Mouse (Mus musculus) embryonic facial prominence, embryonic 11.5 days (tissue): ENCODE results near the gene Gm20219. TPM values are rescaled to one million over a fixed set of nuclear protein-coding genes. Genes with fewer than 3 reads are reported as not detected.
A peak's percentile ranks its signal among the peaks of the same experiment; 100 is the strongest.

Source experiments
- ATAC-seq: fragments of 200-750 bp; cut with Nextera tagmentation; replicated peaks from 2 replicates; pipeline ENCODE4 v1.8.0; 2017; ENCODE audit warnings: low read depth; ENCODE audit not compliant: insufficient number of reproducible peaks, low FRiP score, low TSS enrichment
- DNase-seq: peaks from one replicate; pipeline ENCODE4 v3.0.0-alpha.2; 2015; ENCODE audit warnings: low spot score
- H3K27ac ChIP-seq: fragments of 300-500 bp; sonication (generic); replicated peaks from 2 replicates; pipeline ENCODE4 v1.5.1; 2014; ENCODE audit warnings: mild to moderate bottlenecking, low read depth, low read length, control low read depth
- H3K27me3 ChIP-seq: fragments of 300-500 bp; sonication (generic); 2 replicates; pipeline ENCODE4 v1.6.1; 2014; ENCODE audit warnings: mild to moderate bottlenecking, low read length, moderate library complexity, mixed read lengths; ENCODE audit not compliant: control insufficient read depth, insufficient read depth
- H3K36me3 ChIP-seq: fragments of 300-500 bp; sonication (generic); replicated peaks from 2 replicates; pipeline ENCODE4 v1.6.1; 2014; ENCODE audit warnings: low read depth, mild to moderate bottlenecking, low read length, moderate library complexity, mixed read lengths; ENCODE audit not compliant: control insufficient read depth, insufficient read depth
- H3K4me1 ChIP-seq: fragments of 300-500 bp; sonication (generic); 2 replicates; pipeline ENCODE4 v1.6.1; 2014; ENCODE audit warnings: low read length, mixed read lengths; ENCODE audit not compliant: control insufficient read depth, insufficient read depth
- H3K4me2 ChIP-seq: fragments of 300-500 bp; sonication (generic); 2 replicates; pipeline ENCODE4 v1.6.1; 2014; ENCODE audit warnings: low read depth, mild to moderate bottlenecking, control low read depth, low read length, moderate library complexity
- H3K4me3 ChIP-seq: fragments of 300-500 bp; sonication (generic); 2 replicates; pipeline ENCODE4 v1.5.1; 2014; ENCODE audit warnings: low read depth, low read length, control low read depth
- H3K9ac ChIP-seq: fragments of 300-500 bp; sonication (generic); replicated peaks from 2 replicates; pipeline ENCODE4 v1.6.1; 2014; ENCODE audit warnings: mild to moderate bottlenecking, control low read depth, low read length
- H3K9me3 ChIP-seq: fragments of 300-500 bp; sonication (generic); replicated peaks from 2 replicates; pipeline ENCODE4 v1.6.1; 2016; ENCODE audit warnings: mild to moderate bottlenecking, low read length, inconsistent platforms, mixed read lengths; ENCODE audit not compliant: control insufficient read depth
- WGBS: fragments of 180-500 bp; shearing (Covaris S2); extraction: QIAGEN DNeasy Blood & Tissue Kit; methylation state at CpG from one replicate; pipeline ENCODE4 v1.1.7; 2014; 5-methylcytosine and 5-hydroxymethylcytosine counted together
- polyA plus RNA-seq: library from polyadenylated mRNA; unstranded; fragments of >200 nt; fragmentation: Nextera tagmentation; extraction: Ambion mirVana; gene quantifications from 2 replicates; pipeline ENCODE4 v1.2.1, GENCODE M21; 2014

Gene Gm20219
- polyA plus RNA-seq, 1 experiment from 2014 or later: 0.70 TPM

DNA sequence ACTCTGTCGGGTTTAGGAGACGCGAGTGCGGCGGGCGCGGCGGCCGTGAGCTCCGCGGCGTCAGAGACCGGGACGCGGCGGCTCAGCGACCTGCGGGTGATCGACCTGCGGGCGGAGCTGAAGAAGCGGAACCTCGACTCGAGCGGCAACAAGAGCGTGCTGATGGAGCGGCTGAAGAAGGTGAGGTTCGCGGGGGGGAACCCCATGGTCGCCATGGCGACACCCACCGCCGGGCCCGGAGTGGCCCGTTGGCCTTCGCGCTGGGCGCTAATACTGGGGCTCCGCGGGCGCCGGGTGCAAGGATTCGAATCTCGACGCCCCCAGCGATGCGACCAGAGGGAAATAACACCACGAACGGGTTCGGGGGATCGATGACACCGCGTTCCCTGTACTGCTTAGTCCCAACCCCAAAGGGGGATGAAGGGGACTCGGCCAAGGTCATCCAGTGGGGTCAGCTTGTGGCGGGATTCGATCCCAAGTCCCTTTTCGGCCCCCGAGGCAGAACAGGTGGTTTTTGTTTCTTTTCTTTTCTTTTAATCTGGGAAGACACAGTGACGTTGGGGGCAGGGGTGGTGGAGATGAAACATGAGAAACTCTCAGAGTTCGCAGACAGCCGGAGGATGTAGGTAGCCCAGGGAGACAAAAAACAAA lies 31.1 kb upstream of the Gm20219 start:
- peaks cover 25% of the 10 kb centered on the region for H3K36me3 ChIP-seq
- peak overlapping the region; percentile 76 for H3K4me2 ChIP-seq
- peak overlapping the region; percentile 94 for H3K4me3 ChIP-seq
- peak overlapping the region; percentile 92 for H3K9ac ChIP-seq
- DNase-seq (peak; percentile 56), ATAC-seq (no peak; the same call in 1 of the 2 replicates)
- H3K27ac ChIP-seq: peak overlapping the region; percentile 86
- under 1% methylated on average over 61 of the region's 61 CpGs for WGBS
- H3K9me3 ChIP-seq: no peaks in the 10 kb centered on the region
- peaks cover 7% of the 10 kb centered on the region; the same call in 1 of the 2 replicates for H3K4me1 ChIP-seq
- H3K27me3 ChIP-seq: no peaks in the 10 kb centered on the region

GRCm38 (mm10) chr17:56584257-56585130 lies 30.3 kb upstream of the Gm20219 start, which contains the start of the genes Safb2 and Safb:
TSS of gene Safb2 (minus strand) at chr17:56584585.
TSS of gene Safb (plus strand) at chr17:56584825.
- DNase-seq (peak; percentile 99), ATAC-seq (peak; percentile 94)
- peaks cover 22% of the 10 kb centered on the region for H3K36me3 ChIP-seq
- no peaks in the 10 kb centered on the region for H3K9me3 ChIP-seq
- under 1% methylated on average over 99 of the region's 101 CpGs for WGBS
- H3K27me3 ChIP-seq: no peaks in the 10 kb centered on the region
- peak within 1 kb of the TSS; percentile 86 for H3K27ac ChIP-seq
- H3K4me1 ChIP-seq: peaks cover 7% of the 10 kb centered on the region; the same call in 1 of the 2 replicates
- H3K4me3 ChIP-seq: peak within 1 kb of the TSS; percentile 94
- H3K9ac ChIP-seq: peak within 1 kb of the TSS; percentile 92
- peak within 1 kb of the TSS; percentile 81 for H3K4me2 ChIP-seq

- no peaks in the 10 kb centered on the region for H3K9me3 ChIP-seq
- WGBS: 5% methylated on average over 31 of the region's 33 CpGs
- no peaks in the 10 kb centered on the region for H3K27me3 ChIP-seq
- peaks cover 18% of the 10 kb centered on the region for H3K36me3 ChIP-seq
- H3K9ac ChIP-seq: peak overlapping the region; percentile 85
- peak; percentile 44 for DNase-seq
- peak overlapping the region; percentile 94 for H3K4me3 ChIP-seq
- H3K27ac ChIP-seq: peak overlapping the region; percentile 60
- peak overlapping the region; percentile 81 for H3K4me2 ChIP-seq
- H3K4me1 ChIP-seq: peaks cover 7% of the 10 kb centered on the region; the same call in 1 of the 2 replicates
- no peak for ATAC-seq
Measured at GRCm38 (mm10) chr17:56583611-56584256, 29.5 kb upstream of the Gm20219 start.

GRCm38 (mm10) chr17:56583071-56583470 lies 28.9 kb upstream of the Gm20219 start:
- WGBS: 93% methylated on average over 1 of the region's 1 CpGs
- DNase-seq (no peak), ATAC-seq (no peak)
- Histone ChIP-seq H3K4me3 (peak overlapping the region; percentile 94), H3K4me2 (peak overlapping the region; percentile 81), H3K9me3 (no peaks in the 10 kb centered on the region), H3K4me1 (peaks cover 7% of the 10 kb centered on the region; the same call in 1 of the 2 replicates), H3K9ac (peak overlapping the region; percentile 85), H3K27ac (no peak overlapping the region), H3K27me3 (no peaks in the 10 kb centered on the region), H3K36me3 (peaks cover 18% of the 10 kb centered on the region)

DNA sequence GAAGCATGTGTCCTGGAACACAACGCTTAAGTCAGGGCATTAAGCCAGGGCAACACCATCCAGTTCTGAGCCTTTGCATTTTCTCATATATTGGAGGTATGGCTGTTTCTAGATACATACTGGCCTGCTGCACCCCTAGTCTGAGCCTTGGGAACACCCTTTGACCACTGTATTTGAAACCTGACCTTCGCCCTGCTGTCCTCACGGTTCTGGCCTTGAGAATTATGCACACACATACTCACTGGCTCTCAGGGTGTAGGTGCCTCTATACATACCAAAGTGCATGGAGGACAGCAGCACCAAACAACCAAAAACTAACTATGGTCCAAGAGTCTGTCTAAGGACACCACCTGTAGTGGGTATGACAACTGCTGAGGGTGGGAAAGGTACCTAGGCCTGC lies 18.8 kb upstream of the Gm20219 start:
- DNase-seq (no peak), ATAC-seq (no peak)
- WGBS: 91% methylated on average over 3 of the region's 3 CpGs

GRCm38 (mm10) chr17:56572154-56572553 lies 18.0 kb upstream of the Gm20219 start:
- Histone ChIP-seq H3K4me2 (no peak overlapping the region), H3K4me1 (no peaks in the 10 kb centered on the region), H3K27me3 (no peaks in the 10 kb centered on the region), H3K9me3 (no peaks in the 10 kb centered on the region), H3K4me3 (no peak overlapping the region), H3K9ac (no peak overlapping the region), H3K36me3 (peaks cover 27% of the 10 kb centered on the region), H3K27ac (no peak overlapping the region)
- DNase-seq: no peak
- WGBS: 79% methylated on average over 1 of the region's 1 CpGs
- no peak for ATAC-seq

More for the DNA sequence above, 18.8 kb upstream of the Gm20219 start:
- no peak overlapping the region for H3K27ac ChIP-seq
- no peak overlapping the region for H3K4me2 ChIP-seq
- H3K4me1 ChIP-seq: no peaks in the 10 kb centered on the region
- H3K4me3 ChIP-seq: no peak overlapping the region
- no peaks in the 10 kb centered on the region for H3K27me3 ChIP-seq
- H3K9ac ChIP-seq: no peak overlapping the region
- peaks cover 27% of the 10 kb centered on the region for H3K36me3 ChIP-seq
- no peaks in the 10 kb centered on the region for H3K9me3 ChIP-seq

DNA sequence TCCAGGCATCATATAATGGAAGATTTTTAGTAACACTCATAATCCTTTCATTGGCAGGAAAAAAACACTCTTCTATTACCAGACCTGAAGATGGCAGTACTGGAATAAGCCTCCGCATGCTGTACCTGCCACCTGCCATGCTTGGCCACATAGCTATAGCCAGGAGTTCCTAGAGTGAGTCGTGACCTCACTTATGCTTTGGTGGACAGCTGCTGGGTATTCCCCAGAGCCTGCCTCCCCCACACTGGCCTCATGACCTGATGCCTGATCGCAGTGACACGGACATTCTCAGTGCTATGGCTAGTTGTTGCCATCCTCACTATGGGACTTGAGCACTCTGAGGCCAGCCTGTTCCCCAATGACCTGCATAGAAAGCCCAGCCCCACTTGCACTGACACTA lies 16.1 kb upstream of the Gm20219 start:
- Histone ChIP-seq H3K9me3 (no peaks in the 10 kb centered on the region), H3K4me1 (no peaks in the 10 kb centered on the region), H3K4me2 (no peak overlapping the region), H3K4me3 (no peak overlapping the region), H3K9ac (no peak overlapping the region), H3K27ac (no peak overlapping the region), H3K27me3 (no peaks in the 10 kb centered on the region), H3K36me3 (peaks cover 35% of the 10 kb centered on the region)
- DNase-seq (no peak), ATAC-seq (no peak)
- WGBS: 86% methylated on average over 4 of the region's 4 CpGs
